Mouse (Mus musculus): ENCODE measurements around the gene Rps6kl1. TPM values are rescaled to one million over a fixed set of nuclear protein-coding genes. Genes with fewer than 3 reads are reported as not detected.

Rps6kl1 gene
- polyA plus RNA-seq, 1 experiment = not detected

DNA sequence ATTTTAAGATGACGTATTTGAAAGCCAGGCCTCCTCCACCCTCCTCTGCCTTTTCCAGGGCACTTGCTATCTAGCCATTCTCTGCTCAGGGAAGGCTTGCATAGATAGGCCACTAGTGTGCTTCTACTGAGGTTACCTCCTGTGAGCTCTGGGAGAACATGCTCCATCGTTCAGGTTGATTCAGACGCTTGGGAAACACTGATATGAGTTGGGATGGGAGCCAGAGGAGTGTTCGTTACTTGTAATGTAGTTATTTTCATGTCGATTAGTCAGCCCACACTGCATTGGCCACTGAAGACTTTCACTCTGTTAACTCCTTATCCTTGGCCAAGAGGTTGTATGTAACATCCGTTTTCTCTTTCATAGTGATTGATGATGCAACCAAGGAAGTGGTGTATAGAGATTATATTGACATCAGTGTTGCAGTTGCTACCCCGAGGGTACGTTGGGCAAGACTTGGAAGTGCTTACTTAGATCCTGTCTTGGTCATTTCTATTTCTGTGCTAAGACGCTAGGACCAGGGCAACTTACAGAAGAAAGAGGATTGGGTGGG is 21.6 kb downstream of the Rps6kl1 start:
- TF ChIP-seq CTCF (IDR thresholded peaks at IDR 0.05; ENCODE audit: low read depth, low read length) (no peak), POLR2A (IDR thresholded peaks at IDR 0.05; ENCODE audit: borderline replicate concordance, low read depth, low read length) (no peak)
- H3K27ac ChIP-seq (ENCODE audit: insufficient read depth, low read depth, low read length) = peak overlapping the region; percentile 30; the same call in 1 of the 2 replicates
- H3K4me3 ChIP-seq (ENCODE audit: insufficient read depth, low read length) = no peak overlapping the region
- peaks cover 24% of the 10 kb centered on the region for H3K4me1 ChIP-seq (ENCODE audit: control insufficient read depth, insufficient read depth, low read length)

DNA sequence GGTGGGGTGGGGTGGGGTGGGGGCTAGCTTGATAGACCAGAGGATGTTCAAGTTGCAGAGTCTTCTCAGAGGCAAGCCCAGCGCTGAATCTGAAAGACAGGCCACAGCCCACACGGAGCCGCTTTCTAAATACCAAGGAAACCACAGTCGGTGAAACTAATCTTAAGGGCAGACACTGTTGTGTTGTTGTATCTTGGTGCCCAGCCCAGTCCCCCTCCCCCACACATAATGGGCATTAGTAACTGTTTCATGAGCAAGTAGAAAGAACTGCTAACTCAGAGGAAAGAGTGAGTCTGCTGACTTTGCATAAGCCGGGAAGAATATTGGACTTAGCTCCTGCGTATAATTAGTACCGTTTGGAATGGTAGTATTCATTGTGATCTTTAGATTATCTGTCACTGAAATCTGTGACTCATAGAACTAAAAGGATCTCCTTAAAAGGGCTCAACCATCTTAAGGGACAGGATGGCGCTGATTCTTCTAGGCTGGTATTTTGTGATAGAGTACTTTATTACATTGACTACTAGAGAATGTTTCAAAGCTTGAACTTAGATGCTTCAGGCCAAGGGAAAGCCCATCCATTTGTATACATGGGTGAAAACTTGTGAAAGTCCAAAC is 24.0 kb downstream of the Rps6kl1 start:
- Histone ChIP-seq H3K27ac (ENCODE audit: insufficient read depth, low read depth, low read length) (no peak overlapping the region), H3K4me1 (ENCODE audit: control insufficient read depth, insufficient read depth, low read length) (peaks cover 43% of the 10 kb centered on the region), H3K4me3 (ENCODE audit: insufficient read depth, low read length) (no peak overlapping the region)
- TF ChIP-seq POLR2A (IDR thresholded peaks at IDR 0.05; ENCODE audit: borderline replicate concordance, low read depth, low read length) = no peak
- no peak for TF ChIP-seq CTCF (IDR thresholded peaks at IDR 0.05; ENCODE audit: low read depth, low read length)

GRCm38 (mm10) chr12:85124751-85125150 is 26.3 kb downstream of the Rps6kl1 start:
- H3K4me3 ChIP-seq (ENCODE audit: insufficient read depth, low read length) = no peak overlapping the region
- TF ChIP-seq POLR2A (IDR thresholded peaks at IDR 0.05; ENCODE audit: borderline replicate concordance, low read depth, low read length) (no peak), CTCF (IDR thresholded peaks at IDR 0.05; ENCODE audit: low read depth, low read length) (no peak)
- peaks cover 39% of the 10 kb centered on the region for H3K4me1 ChIP-seq (ENCODE audit: control insufficient read depth, insufficient read depth, low read length)
- H3K27ac ChIP-seq (ENCODE audit: insufficient read depth, low read depth, low read length) = no peak overlapping the region

- TF ChIP-seq POLR2A (IDR thresholded peaks at IDR 0.05; ENCODE audit: borderline replicate concordance, low read depth, low read length) (no peak), CTCF (IDR thresholded peaks at IDR 0.05; ENCODE audit: low read depth, low read length) (no peak)
- Histone ChIP-seq H3K27ac (ENCODE audit: insufficient read depth, low read depth, low read length) (peak overlapping the region; percentile 68), H3K4me1 (ENCODE audit: control insufficient read depth, insufficient read depth, low read length) (peaks cover 33% of the 10 kb centered on the region), H3K4me3 (ENCODE audit: insufficient read depth, low read length) (no peak overlapping the region)
Observed at GRCm38 (mm10) chr12:85123645-85124044, 27.4 kb downstream of the Rps6kl1 start.

- H3K4me1 ChIP-seq (ENCODE audit: control insufficient read depth, insufficient read depth, low read length) = peaks cover 27% of the 10 kb centered on the region
- H3K4me3 ChIP-seq (ENCODE audit: insufficient read depth, low read length) = peak overlapping the region; percentile 24
- H3K27ac ChIP-seq (ENCODE audit: insufficient read depth, low read depth, low read length) = peak overlapping the region; percentile 68
- no peak for TF ChIP-seq CTCF (IDR thresholded peaks at IDR 0.05; ENCODE audit: low read depth, low read length)
- no peak for TF ChIP-seq POLR2A (IDR thresholded peaks at IDR 0.05; ENCODE audit: borderline replicate concordance, low read depth, low read length)
Observed at GRCm38 (mm10) chr12:85123108-85123530, 27.9 kb downstream of the Rps6kl1 start.

DNA sequence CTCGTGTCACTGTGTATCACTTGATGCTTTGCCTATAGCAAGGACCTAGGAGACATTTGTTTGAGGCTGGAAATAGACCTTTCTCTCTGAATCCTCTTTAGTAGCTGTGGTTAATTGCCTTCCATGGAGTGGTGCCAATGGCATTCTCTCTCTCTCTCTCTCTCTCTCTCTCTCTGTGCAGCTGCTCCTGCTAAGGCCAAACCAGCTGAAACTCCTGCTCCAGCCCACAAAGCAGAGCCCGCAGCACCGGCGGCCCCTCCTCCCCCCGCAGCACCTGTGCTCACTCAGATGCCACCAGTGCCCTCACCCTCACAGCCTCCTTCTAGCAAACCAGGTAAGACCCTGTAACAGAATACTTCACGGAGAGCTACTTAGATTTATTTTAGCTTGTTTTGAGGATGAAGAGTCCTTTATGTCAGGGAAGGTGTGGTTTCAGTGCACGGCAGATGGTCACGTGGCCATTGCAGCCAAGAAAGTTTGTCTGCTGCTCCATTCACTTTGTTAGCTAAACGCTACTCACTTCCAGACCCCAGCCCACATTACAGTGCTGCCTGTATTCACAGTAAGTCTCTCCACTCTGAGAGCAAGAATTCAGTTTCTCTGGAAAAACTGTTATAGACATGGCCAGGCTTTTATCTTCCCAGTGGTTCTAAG is 29.1 kb downstream of the Rps6kl1 start:
- H3K27ac ChIP-seq (ENCODE audit: insufficient read depth, low read depth, low read length) = no peak overlapping the region
- TF ChIP-seq CTCF (IDR thresholded peaks at IDR 0.05; ENCODE audit: low read depth, low read length) (no peak), POLR2A (IDR thresholded peaks at IDR 0.05; ENCODE audit: borderline replicate concordance, low read depth, low read length) (no peak)
- H3K4me3 ChIP-seq (ENCODE audit: insufficient read depth, low read length) = no peak overlapping the region
- H3K4me1 ChIP-seq (ENCODE audit: control insufficient read depth, insufficient read depth, low read length) = peaks cover 24% of the 10 kb centered on the region

GRCm38 (mm10) chr12:85115678-85116077 is 35.4 kb downstream of the Rps6kl1 start:
- H3K4me3 ChIP-seq (ENCODE audit: insufficient read depth, low read length) = no peak overlapping the region
- H3K27ac ChIP-seq (ENCODE audit: insufficient read depth, low read depth, low read length) = no peak overlapping the region
- H3K4me1 ChIP-seq (ENCODE audit: control insufficient read depth, insufficient read depth, low read length) = peaks cover 16% of the 10 kb centered on the region
- no peak for TF ChIP-seq CTCF (IDR thresholded peaks at IDR 0.05; ENCODE audit: low read depth, low read length)
- TF ChIP-seq POLR2A (IDR thresholded peaks at IDR 0.05; ENCODE audit: borderline replicate concordance, low read depth, low read length) = no peak

DNA sequence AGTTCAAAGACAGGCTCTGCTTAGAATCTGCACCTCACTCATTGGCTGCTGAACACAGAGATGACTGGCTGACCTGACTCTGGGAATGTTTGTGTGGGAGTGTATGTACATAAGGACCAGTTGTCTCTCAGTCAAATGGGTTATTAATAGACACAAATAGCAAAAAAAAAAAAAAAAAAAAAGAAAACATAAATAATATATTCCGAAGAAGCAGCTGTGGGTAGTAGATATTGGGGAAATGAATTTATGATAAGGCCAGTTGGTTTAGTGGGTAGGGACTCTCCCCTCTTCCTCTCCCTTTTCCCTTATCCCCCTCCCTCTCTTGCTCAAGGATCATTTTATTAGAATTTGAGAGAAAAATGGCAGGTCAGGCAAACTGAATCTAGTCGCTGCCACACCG is 37.1 kb downstream of the Rps6kl1 start:
- H3K27ac ChIP-seq (ENCODE audit: insufficient read depth, low read depth, low read length) = no peak overlapping the region
- TF ChIP-seq POLR2A (IDR thresholded peaks at IDR 0.05; ENCODE audit: borderline replicate concordance, low read depth, low read length) = no peak
- TF ChIP-seq CTCF (IDR thresholded peaks at IDR 0.05; ENCODE audit: low read depth, low read length) = no peak
- H3K4me3 ChIP-seq (ENCODE audit: insufficient read depth, low read length) = no peak overlapping the region
- peaks cover 28% of the 10 kb centered on the region for H3K4me1 ChIP-seq (ENCODE audit: control insufficient read depth, insufficient read depth, low read length)

GRCm38 (mm10) chr12:85113337-85113736 is 37.7 kb downstream of the Rps6kl1 start:
- Histone ChIP-seq H3K27ac (ENCODE audit: insufficient read depth, low read depth, low read length) (no peak overlapping the region), H3K4me1 (ENCODE audit: control insufficient read depth, insufficient read depth, low read length) (peaks cover 31% of the 10 kb centered on the region), H3K4me3 (ENCODE audit: insufficient read depth, low read length) (no peak overlapping the region)
- TF ChIP-seq POLR2A (IDR thresholded peaks at IDR 0.05; ENCODE audit: borderline replicate concordance, low read depth, low read length) (no peak), CTCF (IDR thresholded peaks at IDR 0.05; ENCODE audit: low read depth, low read length) (no peak)

Data from bone marrow macrophage, adult 2 months (primary cell).